Mouse (Mus musculus) cerebellum, adult 9-10 months (tissue): ENCODE results near the gene Erv3.

Source experiments
- DNase-seq: peaks from one replicate; pipeline ENCODE4 v3.0.0; 2022

Erv3 gene

DNA sequence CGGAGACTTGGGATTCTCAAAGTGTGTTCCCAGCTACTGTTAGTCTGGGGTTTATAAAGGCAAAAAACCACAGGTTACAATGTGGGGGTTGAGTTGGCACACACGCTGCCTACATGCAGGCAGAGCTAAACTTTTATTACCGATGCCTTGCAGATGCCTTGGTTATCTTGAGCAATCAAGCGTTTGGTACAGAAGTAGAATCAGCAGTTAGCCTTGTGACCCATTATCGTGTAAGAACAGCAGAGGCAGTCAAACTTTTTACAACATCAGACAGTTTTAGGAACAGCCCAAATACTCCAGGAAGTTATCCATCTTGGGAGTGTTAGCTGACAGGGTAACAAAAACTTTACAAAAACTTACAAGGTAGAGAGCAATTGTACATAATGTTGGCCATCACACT lies at the start of gene Erv3:
TSS of gene Erv3 (minus strand) at position 27 of the 400 bp plus-strand sequence.
- no peak for DNase-seq

DNA sequence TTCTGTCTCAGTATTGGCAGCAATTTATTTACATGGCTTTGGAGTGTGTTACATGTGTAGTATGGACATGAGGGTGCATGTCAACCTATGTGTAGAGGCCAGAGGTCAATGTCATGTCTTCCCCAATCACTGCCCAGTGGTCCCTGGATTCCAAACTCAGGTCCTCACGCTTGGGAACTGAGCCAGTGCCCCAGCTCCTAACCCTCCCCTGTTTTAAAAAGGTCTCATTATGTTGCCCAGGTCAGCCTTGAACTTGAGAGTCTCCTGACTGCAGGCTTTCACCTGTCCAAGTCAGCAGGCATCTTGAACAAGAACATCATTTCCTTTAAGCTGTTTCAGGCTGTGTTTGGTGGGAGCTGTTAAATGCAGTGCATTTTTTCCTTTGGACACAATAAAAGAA lies 49.4 kb upstream of the Erv3 start:
- DNase-seq, result peak; percentile 59

DNA sequence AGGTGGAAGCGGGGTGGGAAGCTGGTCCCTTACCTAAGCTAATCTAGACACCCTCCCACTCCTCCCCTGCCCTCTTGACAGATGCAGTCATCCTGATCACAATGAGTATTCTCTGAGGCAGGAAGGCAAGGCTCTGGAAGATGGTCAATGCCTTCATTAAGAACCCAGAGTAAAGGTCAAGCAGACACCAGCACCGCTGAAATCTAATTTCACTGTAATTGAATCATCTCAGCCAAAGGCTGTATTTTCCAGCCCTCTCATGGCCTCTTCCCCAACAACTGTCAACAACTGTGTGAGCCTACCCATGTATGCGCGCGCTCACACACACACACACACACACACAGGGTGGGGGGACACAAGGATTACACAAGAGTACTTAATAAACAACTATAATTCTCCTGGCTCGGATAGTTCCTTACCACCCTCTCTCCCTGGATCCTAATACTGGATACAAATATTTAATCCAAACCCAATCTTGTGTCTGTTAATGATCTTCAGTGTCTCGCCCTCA lies 48.9 kb upstream of the Erv3 start:
- DNase-seq, result peak; percentile 31

- DNase-seq, result no peak
These were observed 47.8 kb upstream of the Erv3 start for GRCm38 (mm10) chr2:131907311-131907710.

GRCm38 (mm10) chr2:131906846-131907245 lies 47.3 kb upstream of the Erv3 start:
- no peak for DNase-seq

GRCm38 (mm10) chr2:131906266-131906665 lies 46.7 kb upstream of the Erv3 start:
- DNase-seq, result no peak

DNA sequence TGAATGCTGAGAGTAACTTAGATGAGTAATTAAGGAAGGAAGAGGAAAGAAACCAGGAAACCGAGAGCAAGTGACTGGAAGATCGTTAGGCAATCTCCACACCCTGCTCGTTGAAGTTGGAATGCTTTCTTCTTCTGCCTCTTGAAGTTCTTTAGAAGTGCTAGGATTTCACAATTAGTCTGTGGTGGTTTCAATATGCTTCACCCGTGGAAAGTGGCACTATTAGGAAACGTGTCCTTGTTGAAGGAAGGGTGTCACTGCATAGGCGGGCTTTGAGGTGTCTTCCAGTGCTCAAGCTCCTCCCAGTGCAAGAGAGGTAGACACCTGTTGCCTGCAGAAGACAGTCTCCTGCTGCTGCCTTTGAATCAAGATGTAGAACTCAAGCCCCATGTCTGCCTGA lies 46.2 kb upstream of the Erv3 start:
- DNase-seq, result no peak

DNA sequence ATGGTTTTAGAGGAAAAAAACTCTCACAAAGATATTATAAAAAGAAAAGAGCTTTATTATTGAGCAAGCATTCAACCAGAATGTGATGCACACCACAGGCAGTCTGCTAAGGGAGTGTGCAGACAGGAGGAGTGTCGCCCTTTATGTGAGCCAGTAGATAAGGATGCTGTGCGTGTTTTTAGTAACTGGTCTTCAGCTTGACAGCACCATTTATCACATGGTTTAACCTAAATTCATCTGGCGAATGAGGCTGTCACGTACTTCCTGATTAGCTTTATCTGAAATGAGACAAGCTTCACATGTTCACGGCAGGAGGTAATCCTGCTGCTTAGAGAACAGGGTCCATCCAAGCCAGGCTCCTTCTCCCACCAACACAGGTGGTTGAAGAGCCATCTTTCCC lies 45.5 kb upstream of the Erv3 start:
- no peak for DNase-seq

- DNase-seq, result no peak
These were observed 43.3 kb upstream of the Erv3 start for GRCm38 (mm10) chr2:131902867-131903266.

DNA sequence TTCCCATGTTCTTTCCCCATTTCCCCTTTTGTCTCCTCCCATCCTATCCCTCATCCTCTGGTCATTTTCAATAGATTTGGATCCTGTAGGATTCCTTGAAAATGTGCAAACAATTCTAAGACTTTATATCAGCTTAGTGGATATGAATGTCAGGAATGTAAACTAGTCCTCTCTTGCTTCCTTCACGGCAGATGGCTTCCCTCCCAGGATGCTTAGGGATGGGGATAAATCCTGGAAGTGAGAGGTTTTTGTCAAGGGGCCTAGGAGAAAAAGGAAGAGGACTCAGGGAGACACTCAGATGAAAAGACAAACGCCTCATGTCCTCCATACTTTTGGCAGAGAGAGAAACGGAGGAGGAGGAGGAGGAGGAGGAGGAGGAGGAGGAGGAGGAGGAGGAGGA lies 42.9 kb upstream of the Erv3 start:
- no peak for DNase-seq

DNA sequence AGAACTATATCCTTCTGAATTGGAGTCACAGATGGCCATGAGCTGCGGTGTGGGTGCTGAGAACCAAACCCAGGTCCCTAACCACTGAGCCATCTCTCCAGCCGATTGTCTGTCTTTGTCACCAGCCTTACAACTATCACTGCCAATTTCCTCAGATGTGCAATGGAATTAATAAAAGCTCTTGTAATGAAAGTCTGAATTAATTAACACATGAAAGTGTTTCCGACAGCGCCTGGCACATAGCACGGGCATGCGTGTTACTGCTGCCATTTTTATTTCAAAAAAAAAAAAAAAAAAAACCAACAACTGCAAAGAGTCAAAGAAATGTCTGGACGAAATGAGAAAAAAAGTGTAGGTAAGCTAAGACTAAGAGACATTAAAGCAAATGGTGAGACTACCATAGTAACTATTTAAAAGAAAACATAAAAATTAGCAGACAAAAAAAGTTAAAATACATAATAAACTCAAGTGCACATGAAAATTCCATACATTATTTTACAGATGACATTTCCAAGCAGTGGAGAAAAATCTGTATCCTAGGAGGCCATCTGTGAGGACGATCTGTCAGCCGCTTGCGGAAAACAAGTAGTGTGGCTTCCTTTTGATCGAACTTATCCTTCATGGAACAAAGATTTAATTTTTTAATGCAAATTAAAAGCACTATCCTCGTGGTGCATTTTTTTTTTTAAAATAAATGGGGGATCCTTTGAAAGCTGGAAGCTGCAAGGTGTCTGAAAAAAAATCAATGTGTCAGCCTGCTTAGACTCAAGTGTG lies 38.0 kb upstream of the Erv3 start:
- DNase-seq, result no peak

DNA sequence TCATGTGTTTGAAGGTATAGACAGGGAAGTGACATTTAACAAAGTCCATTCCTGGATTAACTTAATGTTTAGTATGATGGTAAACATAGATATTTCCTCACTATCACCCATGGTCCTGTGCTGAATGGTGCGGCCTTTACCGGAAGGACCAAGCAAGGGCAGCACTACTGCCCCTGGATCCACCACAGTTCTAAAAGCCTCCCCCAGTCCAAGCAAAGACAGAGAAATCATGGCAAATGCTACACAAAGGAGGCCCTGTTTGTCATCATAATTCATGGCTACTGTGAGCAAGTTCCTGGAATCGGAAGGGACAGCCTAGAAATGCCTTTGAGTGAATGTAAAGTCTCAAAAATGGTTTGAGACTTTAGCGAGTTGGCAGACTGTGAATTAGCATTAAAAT lies 36.5 kb upstream of the Erv3 start:
- DNase-seq, result no peak

DNA sequence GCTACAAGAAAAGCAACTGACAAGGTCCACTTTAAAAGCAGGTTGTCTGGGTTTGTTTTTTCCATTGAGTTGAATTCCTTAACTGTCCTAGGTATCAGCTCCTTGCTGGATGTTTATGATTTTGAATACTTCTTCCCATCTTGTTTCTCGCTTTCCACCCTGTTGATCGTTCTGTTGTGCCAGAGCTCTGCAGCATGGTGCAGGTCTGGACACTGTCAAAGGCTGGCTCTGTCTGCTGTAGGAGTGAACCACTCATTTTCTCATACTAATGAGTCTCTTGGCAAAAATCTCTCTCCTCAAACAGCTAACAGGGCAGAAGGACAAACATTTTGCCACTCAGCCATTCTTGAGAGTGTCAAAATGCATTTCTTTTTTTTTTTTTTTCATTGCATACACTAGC lies 35.6 kb upstream of the Erv3 start:
- no peak for DNase-seq

DNA sequence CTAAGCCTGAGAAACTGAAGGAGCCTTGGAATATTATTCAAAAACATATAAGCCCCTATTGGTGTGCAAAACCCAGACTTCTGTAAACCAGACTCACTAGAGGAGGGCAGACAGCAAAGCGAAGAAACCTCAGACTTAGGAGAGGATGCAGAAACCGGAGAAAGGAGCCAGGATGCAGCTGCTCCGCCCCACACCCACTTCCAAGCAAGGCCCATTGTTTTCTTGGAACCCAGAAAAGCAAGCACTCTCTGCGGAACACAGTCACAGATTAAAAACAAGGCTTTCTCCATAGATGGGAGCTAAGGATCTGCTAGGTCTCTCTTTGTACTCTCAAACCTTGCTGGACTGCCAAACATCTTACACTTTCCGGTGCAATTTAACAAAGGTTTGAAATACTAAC lies 33.0 kb upstream of the Erv3 start:
- DNase-seq, result no peak

DNA sequence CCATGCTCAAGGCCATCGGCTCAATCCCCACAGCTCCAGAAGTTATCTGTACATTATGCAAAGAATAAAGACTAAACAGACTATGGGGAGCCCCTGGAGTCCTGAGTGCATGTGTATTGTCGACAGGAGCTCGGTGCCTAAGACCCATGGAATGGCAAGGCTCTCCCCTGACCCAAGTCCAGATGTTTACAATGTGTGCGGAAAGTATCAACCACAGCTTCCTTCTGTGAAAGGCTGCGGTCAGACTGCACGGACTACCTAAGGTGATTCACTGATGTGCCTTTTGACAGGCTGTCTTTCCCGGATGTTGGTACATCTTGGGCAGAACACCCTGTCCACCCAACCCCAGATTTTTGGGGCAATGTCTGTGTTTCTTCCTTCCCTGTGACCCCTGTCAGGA lies 28.7 kb upstream of the Erv3 start:
- no peak for DNase-seq

DNA sequence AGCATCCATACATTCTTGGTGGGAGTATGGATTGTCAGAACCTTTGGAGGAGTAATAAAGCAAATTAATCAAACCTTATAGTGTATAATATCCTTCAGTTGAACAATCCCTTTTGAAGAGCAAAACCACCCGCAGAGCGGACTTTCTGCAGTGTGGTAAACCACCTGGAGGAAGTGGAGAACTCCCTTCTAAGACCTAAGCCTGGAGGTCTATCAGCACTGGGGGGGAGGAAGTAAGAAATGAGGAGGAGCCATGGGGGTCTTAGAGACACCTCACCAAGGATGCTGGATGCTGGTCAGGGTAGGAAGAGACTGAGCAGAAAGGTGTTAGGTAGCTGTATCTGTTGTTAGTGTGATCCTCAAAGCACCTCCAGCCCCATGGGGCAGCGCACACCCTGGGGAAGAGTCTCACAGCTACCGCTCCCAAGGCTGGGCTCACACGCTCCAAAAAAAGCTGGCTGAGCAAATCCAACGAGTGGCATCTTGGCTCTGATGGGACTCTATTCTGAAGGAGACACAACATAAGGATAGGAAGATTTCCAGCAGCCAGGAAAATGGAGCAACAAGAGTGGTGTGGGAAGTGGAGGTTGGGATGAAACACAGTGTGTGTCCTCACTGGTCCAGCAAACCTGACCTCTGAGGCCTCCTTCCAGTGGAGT lies 27.1 kb upstream of the Erv3 start:
- no peak for DNase-seq

DNA sequence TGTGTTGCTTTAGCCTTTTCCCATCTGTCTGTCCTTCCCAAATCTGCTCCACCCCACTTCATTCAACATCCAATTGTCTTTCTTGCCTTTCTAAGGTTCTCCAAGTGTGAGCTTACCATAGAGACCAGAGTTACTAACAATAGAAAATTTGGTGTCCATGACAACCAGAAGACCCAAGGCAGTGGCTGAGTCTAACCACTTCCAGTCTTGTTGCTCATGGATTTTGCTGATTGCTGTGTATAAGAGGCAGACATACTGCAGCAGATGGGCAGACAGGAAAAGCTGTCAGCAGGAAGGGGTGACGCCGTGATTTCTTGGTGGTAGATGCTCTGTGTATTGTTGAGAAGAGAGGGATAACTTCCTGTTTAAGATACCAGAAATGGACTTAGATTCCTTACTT lies 23.6 kb upstream of the Erv3 start:
- DNase-seq, result no peak

DNA sequence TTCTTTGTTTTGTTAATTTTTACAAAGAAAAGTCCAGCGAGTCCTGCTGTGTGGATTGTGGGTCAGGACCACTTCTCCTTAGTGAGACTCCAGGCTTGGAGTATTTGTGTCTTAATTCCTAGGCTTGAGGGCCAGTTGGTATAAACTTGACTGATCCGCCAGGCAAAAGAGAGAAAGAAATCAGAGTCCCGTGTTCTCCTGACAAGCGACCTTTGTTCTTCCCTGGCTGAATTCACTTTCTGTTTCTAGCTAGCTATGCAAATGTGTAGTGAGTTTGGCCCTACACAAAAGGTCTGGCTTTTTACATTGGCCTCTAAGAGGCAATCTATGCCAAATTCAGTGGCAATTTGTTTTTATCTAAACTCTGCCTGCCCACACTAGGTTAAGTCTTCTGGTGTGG lies 22.2 kb upstream of the Erv3 start:
- no peak for DNase-seq

DNA sequence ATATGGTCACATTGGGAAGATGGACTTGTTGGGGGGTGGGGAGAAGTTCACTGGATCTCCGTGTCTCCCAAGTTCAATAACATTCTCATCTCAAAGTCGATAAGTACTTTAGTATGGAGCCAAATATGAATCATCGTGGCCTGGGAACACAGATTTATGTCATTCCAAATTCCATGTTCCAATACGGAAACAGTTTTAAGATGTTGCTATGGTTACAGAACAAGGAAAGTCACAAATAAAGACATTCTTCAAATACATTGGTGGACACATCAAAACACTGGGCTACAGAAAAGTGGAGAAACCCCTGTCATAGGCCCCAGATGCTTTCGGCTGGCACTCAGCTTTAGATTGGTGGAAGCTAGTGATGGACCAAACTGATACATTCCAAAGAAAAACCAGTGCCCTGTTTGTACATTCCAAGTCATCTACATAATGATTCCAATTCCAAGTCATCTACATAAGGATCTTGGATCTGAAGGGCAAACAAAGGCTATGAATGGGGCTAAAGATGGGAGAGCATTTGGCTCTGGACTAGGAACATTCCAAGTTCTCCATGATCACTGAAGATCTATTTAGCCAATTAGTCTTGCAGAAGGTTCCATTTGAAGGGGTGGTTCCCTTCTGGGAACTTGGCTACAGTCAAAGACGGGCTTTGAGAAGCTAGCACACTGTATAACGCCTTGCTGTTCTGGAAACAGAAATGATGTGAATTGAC lies 17.2 kb upstream of the Erv3 start:
- no peak for DNase-seq

- DNase-seq, result no peak
These were observed 13.8 kb upstream of the Erv3 start for GRCm38 (mm10) chr2:131873376-131873775.

- no peak for DNase-seq
These were observed 9.4 kb upstream of the Erv3 start for GRCm38 (mm10) chr2:131868983-131869382.

- no peak for DNase-seq
These were observed 7.1 kb upstream of the Erv3 start for GRCm38 (mm10) chr2:131866676-131867075.

- DNase-seq, result no peak
These were observed 4.8 kb upstream of the Erv3 start for GRCm38 (mm10) chr2:131864262-131864796.

DNA sequence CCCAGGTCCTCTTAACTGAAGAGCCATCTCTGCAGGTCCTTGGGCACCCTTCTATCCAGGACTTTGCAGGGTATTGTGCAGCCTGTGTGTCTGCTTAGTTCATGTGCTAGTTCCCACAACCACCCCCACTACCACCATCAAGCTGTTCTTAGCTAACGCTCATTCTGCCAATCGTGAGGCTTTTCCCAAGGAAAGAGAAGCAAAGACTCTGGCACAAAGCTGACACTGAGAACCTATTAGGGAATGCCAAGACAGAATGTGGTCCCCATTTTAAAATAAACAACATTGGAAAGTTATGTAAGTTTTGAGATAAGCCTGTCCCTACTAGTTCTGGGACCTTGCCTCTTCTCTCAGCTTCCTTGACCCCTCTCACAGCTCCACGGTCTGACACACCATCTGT lies 3.9 kb upstream of the Erv3 start:
- DNase-seq, result no peak
